Mouse (Mus musculus) testis, adult 2 months (tissue): ENCODE data around the gene Chrm5.

ENCODE experiments used
- CTCF ChIP-seq: fragments of 200-500 bp; IDR thresholded peaks from 2 replicates; pipeline ENCODE4 v1.5.1; 2012; ENCODE audit warnings: low read depth, mild to moderate bottlenecking, inconsistent platforms, low read length, moderate library complexity; ENCODE audit not compliant: control insufficient read depth, insufficient read depth, insufficient replicate concordance
- POLR2A ChIP-seq: fragments of 200-500 bp; IDR thresholded peaks from 2 replicates; pipeline ENCODE4 v1.6.1; 2012; ENCODE audit warnings: low read depth, mild to moderate bottlenecking, inconsistent platforms, low read length, moderate library complexity; ENCODE audit not compliant: control insufficient read depth

GRCm38 (mm10) chr2:112432523-112432922, 48.0 kb downstream of the Chrm5 start:
- TF ChIP-seq POLR2A (no peak), CTCF (no peak)
